Mouse (Mus musculus) forebrain, postnatal 0 days (tissue): ENCODE results near the gene Cadm1. TPM values are rescaled to one million over a fixed set of nuclear protein-coding genes. Genes with fewer than 3 reads are reported as not detected.

ENCODE experiments used
- ATAC-seq: fragments of 200-750 bp; cut with Nextera tagmentation; 2 replicates; pipeline ENCODE4 v1.8.0; 2017; ENCODE audit warnings: mild to moderate bottlenecking, moderate library complexity
- DNase-seq: peaks from one replicate; pipeline ENCODE4 v3.0.0-alpha.2; 2015
- H3K27ac ChIP-seq: fragments of 300-500 bp; sonication (generic); 2 replicates; pipeline ENCODE4 v1.5.1; 2014; ENCODE audit warnings: low read depth, mild to moderate bottlenecking, antibody characterized with exemption, low read length, moderate library complexity, mixed read lengths
- H3K27me3 ChIP-seq: fragments of 300-500 bp; sonication (generic); 2 replicates; pipeline ENCODE4 v1.6.1; 2014; ENCODE audit warnings: mild to moderate bottlenecking, low read length, mixed read lengths; ENCODE audit not compliant: insufficient read depth
- H3K36me3 ChIP-seq: fragments of 300-500 bp; sonication (generic); 2 replicates; pipeline ENCODE4 v1.6.1; 2014; ENCODE audit warnings: mild to moderate bottlenecking, moderate library complexity; ENCODE audit not compliant: insufficient read depth
- H3K4me1 ChIP-seq: fragments of 300-500 bp; sonication (generic); 2 replicates; pipeline ENCODE4 v1.6.1; 2014; ENCODE audit warnings: antibody characterized with exemption; ENCODE audit not compliant: insufficient read depth
- H3K4me2 ChIP-seq: fragments of 300-500 bp; sonication (generic); 2 replicates; pipeline ENCODE4 v1.6.1; 2014; ENCODE audit warnings: low read depth, mild to moderate bottlenecking, moderate library complexity
- H3K4me3 ChIP-seq: fragments of 300-500 bp; sonication (generic); 2 replicates; pipeline ENCODE4 v1.5.1; 2014; ENCODE audit warnings: low read depth, low read length, mixed read lengths
- H3K9ac ChIP-seq: fragments of 300-500 bp; sonication (generic); 2 replicates; pipeline ENCODE4 v1.6.1; 2014; ENCODE audit warnings: mild to moderate bottlenecking
- H3K9me3 ChIP-seq: fragments of 300-500 bp; sonication (generic); 2 replicates; pipeline ENCODE4 v1.6.1; 2016; ENCODE audit warnings: low read length
- CTCF ChIP-seq: sonication (generic); IDR thresholded peaks from 2 replicates; pipeline ENCODE4 v1.5.1; 2016; ENCODE audit warnings: antibody characterized with exemption, control low read depth, low read depth
- WGBS: fragments of 180-500 bp; shearing (Covaris S2); extraction: QIAGEN DNeasy Blood & Tissue Kit; methylation state at CpG from one replicate; pipeline ENCODE4 v1.1.7; 2014; 5-methylcytosine and 5-hydroxymethylcytosine counted together
- polyA plus RNA-seq: library from polyadenylated mRNA; unstranded; fragments of >200 nt; fragmentation: Nextera tagmentation; extraction: Ambion mirVana; gene quantifications from 2 replicates; pipeline ENCODE4 v1.2.1, GENCODE M21; 2015
- total RNA-seq: library from RNA; depleted of rRNA; stranded (reverse); fragments of >200 nt; gene quantifications from 2 replicates; pipeline ENCODE4 v1.2.3, GENCODE M21; 2014

Cadm1 gene
- total and polyA plus RNA-seq, 2 experiments from 2014 or later = 289 to 381 TPM

DNA sequence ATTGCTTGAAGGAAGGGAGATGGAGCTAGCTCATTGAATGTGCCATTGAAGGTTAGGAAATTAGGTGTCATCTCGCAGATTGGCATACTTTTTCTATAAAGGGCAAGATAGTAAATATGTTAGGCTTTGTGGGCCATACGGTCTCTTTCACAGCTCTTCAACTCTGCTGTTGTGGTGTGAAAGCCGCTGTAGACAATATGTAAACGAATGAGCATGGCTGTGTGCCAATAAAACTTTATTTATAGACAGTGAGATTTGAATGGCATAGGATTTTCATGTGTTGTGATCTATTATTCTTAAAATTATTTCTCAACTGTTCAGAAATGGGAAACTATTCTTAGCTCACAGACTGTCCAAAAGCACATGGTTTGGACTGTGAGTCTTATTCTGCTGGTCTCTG is 123.0 kb downstream of the Cadm1 start:
- DNase-seq = peak; percentile 58
- Histone ChIP-seq H3K4me1 (peaks cover 9% of the 10 kb centered on the region; the same call in 1 of the 2 replicates), H3K27ac (no peak overlapping the region), H3K9ac (no peak overlapping the region), H3K36me3 (no peaks in the 10 kb centered on the region), H3K9me3 (no peaks in the 10 kb centered on the region), H3K4me3 (no peak overlapping the region), H3K4me2 (no peak overlapping the region), H3K27me3 (no peaks in the 10 kb centered on the region)
- peak; percentile 51 for ATAC-seq
- WGBS = 52% methylated on average over 4 of the region's 4 CpGs
- no peak for TF ChIP-seq CTCF

DNA sequence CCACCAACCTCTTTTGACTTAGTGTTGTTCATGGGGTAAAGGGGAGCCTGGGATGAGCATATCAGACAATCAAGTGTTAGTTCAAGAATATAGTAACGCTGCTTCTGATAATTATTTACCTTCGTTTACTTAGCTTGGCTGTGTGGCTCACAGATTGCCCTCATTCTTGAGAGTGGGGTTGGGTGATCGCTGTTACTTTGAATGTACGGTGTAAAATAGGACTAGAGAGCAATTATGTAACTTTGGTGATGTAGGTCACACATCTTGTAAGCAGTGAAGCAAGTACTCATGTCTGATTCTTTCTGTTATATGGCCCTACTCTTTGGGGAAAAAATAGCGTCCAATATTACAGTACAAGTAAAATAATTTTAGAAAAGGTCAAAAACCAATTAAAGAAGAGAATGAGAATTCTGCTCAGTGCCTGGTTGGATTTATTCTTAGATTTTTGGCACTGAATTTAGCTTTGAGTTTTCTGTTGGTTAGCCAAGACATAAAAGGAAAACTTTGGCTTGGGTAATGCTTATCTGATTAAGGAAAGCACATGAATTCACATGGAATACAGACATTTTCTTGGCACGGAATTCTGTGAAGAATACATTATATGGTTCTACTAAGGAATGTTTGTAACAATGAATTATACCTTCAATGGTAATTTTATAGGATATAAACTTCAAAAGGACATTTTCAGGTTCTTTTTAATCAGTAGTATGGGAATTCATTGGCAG is 129.6 kb downstream of the Cadm1 start:
- WGBS = 58% methylated on average over 6 of the region's 6 CpGs
- Histone ChIP-seq H3K27ac (no peak overlapping the region), H3K4me1 (0 out of 2 replicates have a peak, but pooled peaks cover 5% of the 10 kb centered on the region), H3K9ac (no peak overlapping the region), H3K4me3 (no peak overlapping the region), H3K27me3 (no peaks in the 10 kb centered on the region), H3K36me3 (no peaks in the 10 kb centered on the region), H3K4me2 (no peak overlapping the region), H3K9me3 (no peaks in the 10 kb centered on the region)
- ATAC-seq (no peak), DNase-seq (peak; percentile 56)
- no peak for TF ChIP-seq CTCF

DNA sequence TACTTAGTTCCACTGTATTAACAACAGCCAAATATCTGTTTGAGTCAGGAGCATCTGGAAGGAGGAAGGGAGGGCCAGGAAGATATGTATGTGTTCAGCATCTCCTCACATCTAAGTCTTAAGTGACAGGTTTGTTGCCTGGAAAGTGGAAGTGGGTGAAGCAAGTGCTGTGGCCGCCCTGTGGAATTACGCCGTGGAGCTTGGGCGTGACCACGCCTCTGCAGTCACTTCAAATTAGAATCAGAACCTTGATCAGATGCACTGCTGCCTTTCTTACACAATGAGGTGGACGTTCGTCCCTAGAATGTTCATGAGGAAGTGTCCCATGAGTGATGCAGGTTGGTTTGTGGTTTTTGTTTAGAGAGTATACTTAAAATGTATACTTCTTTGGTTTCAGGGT is 131.6 kb downstream of the Cadm1 start:
- no peak overlapping the region for H3K27ac ChIP-seq
- no peaks in the 10 kb centered on the region for H3K9me3 ChIP-seq
- no peak overlapping the region for H3K4me3 ChIP-seq
- H3K4me2 ChIP-seq = no peak overlapping the region
- H3K4me1 ChIP-seq = 0 out of 2 replicates have a peak, but pooled peaks cover 5% of the 10 kb centered on the region
- H3K9ac ChIP-seq = no peak overlapping the region
- no peaks in the 10 kb centered on the region for H3K36me3 ChIP-seq
- 92% methylated on average over 7 of the region's 7 CpGs for WGBS
- DNase-seq = no peak
- H3K27me3 ChIP-seq = no peaks in the 10 kb centered on the region
- ATAC-seq = no peak
- no peak for TF ChIP-seq CTCF

DNA sequence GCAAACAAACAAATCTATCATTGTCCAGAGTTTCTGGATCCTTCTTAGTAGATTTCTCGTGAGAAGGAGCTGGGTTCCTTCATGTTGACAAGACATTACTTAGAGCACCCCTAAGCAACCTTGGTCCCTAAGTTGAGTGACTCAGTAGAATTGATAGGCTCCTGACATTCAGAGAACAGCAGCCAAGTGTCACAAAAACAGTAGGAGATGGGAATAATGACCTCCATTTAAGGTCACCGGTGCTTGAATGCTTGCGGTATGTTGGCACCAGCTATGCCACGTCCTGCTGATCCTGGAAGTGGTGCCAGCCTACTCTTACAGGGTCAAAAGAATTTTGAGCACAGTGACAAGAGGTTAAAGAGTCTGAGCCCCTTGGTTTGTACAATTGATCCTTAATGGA is 139.2 kb downstream of the Cadm1 start:
- Histone ChIP-seq H3K36me3 (no peaks in the 10 kb centered on the region), H3K4me3 (no peak overlapping the region), H3K9me3 (no peaks in the 10 kb centered on the region), H3K4me2 (no peak overlapping the region), H3K4me1 (no peaks in the 10 kb centered on the region), H3K27ac (no peak overlapping the region), H3K27me3 (no peaks in the 10 kb centered on the region), H3K9ac (no peak overlapping the region)
- ATAC-seq (no peak), DNase-seq (no peak)
- TF ChIP-seq CTCF = no peak
- WGBS = 48% methylated on average over 4 of the region's 4 CpGs

DNA sequence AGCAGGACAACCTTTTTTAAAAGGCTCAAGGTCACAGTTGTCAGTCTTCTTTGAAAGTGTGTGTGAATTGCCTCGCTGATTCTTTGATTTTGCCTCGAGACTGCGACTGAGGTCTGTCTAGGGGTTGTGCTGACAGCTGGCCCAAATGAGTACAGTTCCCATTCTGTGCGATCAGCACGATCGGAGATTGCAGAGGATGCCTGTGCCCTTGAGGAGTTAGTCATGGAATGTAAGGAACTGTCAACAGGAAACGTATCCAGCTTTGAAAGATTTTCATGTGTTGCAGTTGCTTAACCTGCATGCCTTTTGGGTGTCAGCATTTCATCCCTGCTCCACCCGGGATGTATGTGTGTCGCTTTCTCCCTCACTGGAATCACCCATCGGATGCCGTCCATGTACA is 141.6 kb downstream of the Cadm1 start:
- no peaks in the 10 kb centered on the region for H3K27me3 ChIP-seq
- no peak overlapping the region for H3K27ac ChIP-seq
- H3K4me3 ChIP-seq = no peak overlapping the region
- 46% methylated on average over 11 of the region's 11 CpGs for WGBS
- no peaks in the 10 kb centered on the region for H3K4me1 ChIP-seq
- H3K9ac ChIP-seq = no peak overlapping the region
- H3K9me3 ChIP-seq = no peaks in the 10 kb centered on the region
- no peak for TF ChIP-seq CTCF
- no peak overlapping the region for H3K4me2 ChIP-seq
- DNase-seq (no peak), ATAC-seq (no peak)
- no peaks in the 10 kb centered on the region for H3K36me3 ChIP-seq

DNA sequence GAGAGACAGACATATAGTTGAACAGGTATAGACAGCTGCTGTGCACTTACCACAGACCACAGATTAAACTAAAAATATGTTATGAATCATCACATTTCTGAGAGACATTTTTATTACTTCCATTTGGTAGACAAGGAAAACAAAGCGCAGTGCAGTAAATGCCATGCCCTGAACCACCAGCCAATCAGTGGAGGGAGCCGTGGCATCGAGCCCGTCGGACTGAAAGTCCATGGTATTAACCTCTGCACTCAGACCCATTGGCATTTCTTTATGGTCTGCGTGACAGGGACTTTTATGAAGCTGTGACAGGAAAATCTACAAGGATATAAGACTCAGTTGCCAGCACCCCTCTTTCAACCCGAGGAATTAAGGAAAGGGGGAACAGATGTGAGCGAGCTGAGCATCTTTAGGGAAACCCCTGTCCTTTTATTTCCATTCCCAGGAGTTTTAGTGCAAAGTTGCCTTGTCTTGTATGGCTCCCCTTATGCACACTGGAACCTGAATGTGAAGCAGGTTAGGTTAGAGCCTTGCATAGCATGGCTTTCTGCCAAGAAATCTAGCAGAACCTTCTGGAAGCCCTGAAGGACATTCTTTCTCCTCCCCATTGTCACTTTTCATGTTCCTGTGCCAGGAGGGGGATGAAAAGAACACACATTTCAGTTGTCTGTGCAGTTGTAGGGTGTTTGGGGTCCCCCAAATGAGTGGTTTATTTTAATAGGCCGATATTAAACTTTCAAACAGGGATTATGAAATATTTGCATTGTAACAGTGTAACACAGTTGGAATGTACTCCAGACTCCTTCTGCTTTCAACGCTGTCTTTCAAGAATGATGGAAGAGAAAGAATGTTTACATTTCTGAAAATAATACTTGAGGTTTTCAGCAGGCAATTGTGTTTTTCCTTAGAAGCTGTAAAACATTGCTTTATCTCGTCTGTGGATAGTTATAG is 145.1 kb downstream of the Cadm1 start:
- 80% methylated on average over 11 of the region's 11 CpGs for whole genome bisulfite sequencing
- Histone ChIP-seq H3K9ac (no peak overlapping the region), H3K9me3 (no peaks in the 10 kb centered on the region), H3K27ac (no peak overlapping the region), H3K4me1 (no peaks in the 10 kb centered on the region), H3K27me3 (no peaks in the 10 kb centered on the region), H3K4me2 (no peak overlapping the region), H3K4me3 (no peak overlapping the region), H3K36me3 (no peaks in the 10 kb centered on the region)
- DNase-seq (no peak), ATAC-seq (no peak)
- no peak for TF ChIP-seq CTCF

DNA sequence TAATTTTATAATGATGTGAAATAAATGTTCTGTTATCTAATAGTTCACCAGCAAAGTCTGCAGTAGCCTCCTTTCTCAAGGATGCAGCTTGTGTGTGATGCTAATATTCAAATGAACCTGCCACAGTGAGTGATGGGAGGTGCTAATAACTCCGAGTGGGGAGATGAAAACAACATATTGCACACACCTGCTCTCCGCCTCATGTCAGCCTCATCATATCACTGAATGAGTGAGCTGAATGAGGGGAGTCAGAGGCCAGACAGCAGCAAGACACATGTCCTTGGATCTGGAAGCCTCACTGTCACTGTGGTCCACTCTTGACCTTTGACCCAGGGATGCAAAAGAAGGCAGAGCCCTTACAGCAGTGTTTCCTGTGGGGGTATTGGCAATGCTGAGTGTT is 156.9 kb downstream of the Cadm1 start:
- peak; percentile 29 for DNase-seq
- H3K9ac ChIP-seq = no peak overlapping the region
- no peak for TF ChIP-seq CTCF
- no peaks in the 10 kb centered on the region for H3K36me3 ChIP-seq
- no peak overlapping the region for H3K27ac ChIP-seq
- 43% methylated on average over 2 of the region's 2 CpGs for WGBS
- no peak overlapping the region for H3K4me3 ChIP-seq
- no peak overlapping the region for H3K4me2 ChIP-seq
- H3K27me3 ChIP-seq = no peaks in the 10 kb centered on the region
- H3K4me1 ChIP-seq = no peaks in the 10 kb centered on the region
- no peak; the same call in 1 of the 2 replicates for ATAC-seq
- H3K9me3 ChIP-seq = no peaks in the 10 kb centered on the region
